Mouse (Mus musculus): ENCODE measurements around the gene Cd300lf. TPM values are rescaled to one million over a fixed set of nuclear protein-coding genes. Genes with fewer than 3 reads are reported as not detected.

The Cd300lf gene
- polyA plus RNA-seq, 1 experiment = not detected

DNA sequence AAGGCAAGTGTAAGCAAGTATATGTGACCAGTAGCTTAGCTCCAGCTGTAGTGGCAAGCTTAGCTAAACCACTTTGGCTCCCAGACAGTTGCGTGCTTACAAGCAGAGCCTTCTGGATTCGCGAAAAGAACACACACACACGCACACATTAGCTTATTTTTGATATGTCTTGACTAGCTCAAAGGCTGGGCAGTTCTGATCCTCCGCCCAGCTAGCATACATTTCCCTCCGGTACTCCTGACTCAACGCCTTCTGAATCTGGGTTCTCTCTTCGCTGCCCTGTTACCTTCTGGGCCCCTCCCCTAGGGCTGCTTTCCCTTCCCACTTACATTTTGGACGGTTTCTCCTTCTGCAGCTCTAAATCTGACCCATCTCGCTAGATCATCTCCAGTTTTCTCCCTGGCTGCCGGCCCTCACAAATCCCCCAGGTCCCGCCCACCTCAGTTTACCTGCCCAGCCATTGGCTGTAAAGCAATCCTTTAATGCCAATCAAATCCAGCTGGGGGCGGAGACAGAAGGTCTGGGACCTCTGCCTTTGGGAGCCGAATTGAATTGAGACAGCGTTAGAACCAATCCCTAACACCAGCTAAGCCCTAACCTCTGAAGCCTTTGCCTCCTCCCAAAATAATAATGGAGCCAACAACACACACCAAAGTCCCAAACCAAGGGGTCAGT, 18.1 kb upstream of the Cd300lf start:
- Histone ChIP-seq H3K79me2 (ENCODE audit: control insufficient read depth, insufficient read depth) (no peaks in the 10 kb centered on the region), H3ac (ENCODE audit: control insufficient read depth, insufficient read length, low read depth) (no peak overlapping the region), H3K36me3 (ENCODE audit: control insufficient read depth, insufficient read depth) (no peaks in the 10 kb centered on the region), H3K79me3 (ENCODE audit: low read depth) (no peaks in the 10 kb centered on the region), H3K4me3 (ENCODE audit: insufficient read depth, poor library complexity, severe bottlenecking) (no peak overlapping the region), H3K27me3 (ENCODE audit: control insufficient read depth, insufficient read depth, insufficient read length) (peaks cover 25% of the 10 kb centered on the region)
- TF ChIP-seq MAX (IDR thresholded peaks at IDR 0.05) (no peak), FOSL1 (IDR thresholded peaks at IDR 0.05; ENCODE audit: insufficient read depth, low read length, poor library complexity, severe bottlenecking) (no peak), CTCF (IDR thresholded peaks at IDR 0.05; ENCODE audit: control insufficient read depth, insufficient read depth, insufficient read length) (no peak), CEBPB (IDR thresholded peaks at IDR 0.05; ENCODE audit: low read depth) (no peak), MYOD1 (IDR thresholded peaks at IDR 0.05; ENCODE audit: control insufficient read depth, insufficient read length, low read depth) (no peak), MYOG (IDR thresholded peaks at IDR 0.05; ENCODE audit: control insufficient read depth, extremely low read depth, insufficient read length) (no peak), USF1 (IDR thresholded peaks at IDR 0.05; ENCODE audit: low read depth) (no peak)

DNA sequence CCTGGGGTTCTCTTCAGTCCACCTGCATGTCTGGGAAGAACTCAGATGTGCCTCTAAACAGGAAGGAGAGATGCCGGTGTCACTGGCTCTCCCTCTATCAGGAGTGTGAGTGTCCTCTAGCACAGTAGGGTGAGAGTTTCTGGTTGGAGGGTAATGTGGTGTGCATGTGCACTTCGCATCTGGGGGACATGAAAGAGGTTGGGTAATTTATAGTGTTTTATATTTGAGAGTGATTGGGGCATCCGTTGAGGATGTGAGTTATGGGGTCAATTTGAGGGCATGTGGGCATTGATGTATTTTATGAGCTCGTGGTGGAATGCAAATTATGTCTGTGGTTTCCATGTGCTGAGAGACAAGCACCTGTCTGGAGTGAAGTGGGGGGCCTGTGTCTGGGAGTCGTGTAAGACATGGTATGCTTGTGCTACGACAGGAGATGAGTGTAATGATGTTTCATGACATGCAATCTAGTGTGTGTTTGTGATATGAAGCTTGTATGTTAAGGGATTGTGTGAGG, 17.0 kb upstream of the Cd300lf start:
- Histone ChIP-seq H3K36me3 (ENCODE audit: control insufficient read depth, insufficient read depth) (no peaks in the 10 kb centered on the region), H3K79me2 (ENCODE audit: control insufficient read depth, insufficient read depth) (no peaks in the 10 kb centered on the region)
- no peak for TF ChIP-seq CEBPB (IDR thresholded peaks at IDR 0.05; ENCODE audit: low read depth)
- no peak for TF ChIP-seq USF1 (IDR thresholded peaks at IDR 0.05; ENCODE audit: low read depth)
- no peak for TF ChIP-seq MYOG (IDR thresholded peaks at IDR 0.05; ENCODE audit: control insufficient read depth, extremely low read depth, insufficient read length)
- no peak for TF ChIP-seq MAX (IDR thresholded peaks at IDR 0.05)
- TF ChIP-seq CTCF (IDR thresholded peaks at IDR 0.05; ENCODE audit: control insufficient read depth, insufficient read depth, insufficient read length) = no peak
- no peak for TF ChIP-seq MYOD1 (IDR thresholded peaks at IDR 0.05; ENCODE audit: control insufficient read depth, insufficient read length, low read depth)
- TF ChIP-seq FOSL1 (IDR thresholded peaks at IDR 0.05; ENCODE audit: insufficient read depth, low read length, poor library complexity, severe bottlenecking) = no peak

DNA sequence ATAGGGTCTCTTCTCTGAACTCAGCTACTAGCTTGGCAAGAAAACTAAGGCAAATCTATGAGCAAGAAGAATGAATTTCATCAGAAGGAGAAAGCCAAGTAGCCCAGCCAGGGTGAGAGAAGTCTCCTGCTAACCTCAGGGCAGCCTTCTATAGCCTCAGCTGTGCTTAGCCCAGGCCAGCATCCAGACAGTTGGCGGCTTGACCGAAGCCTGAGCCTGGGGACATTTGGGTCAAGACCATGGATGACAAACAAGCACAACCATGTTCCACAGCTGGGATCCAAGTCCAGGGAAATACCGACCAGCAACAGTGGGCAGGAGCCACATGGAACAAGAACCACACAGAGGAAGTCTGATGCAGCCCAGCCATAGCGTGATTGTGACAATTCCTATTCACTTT, 14.0 kb upstream of the Cd300lf start:
- H3ac ChIP-seq (ENCODE audit: control insufficient read depth, insufficient read length, low read depth) = no peak overlapping the region
- H3K79me3 ChIP-seq (ENCODE audit: low read depth) = no peaks in the 10 kb centered on the region
- TF ChIP-seq CEBPB (IDR thresholded peaks at IDR 0.05; ENCODE audit: low read depth) = no peak
- TF ChIP-seq CTCF (IDR thresholded peaks at IDR 0.05; ENCODE audit: control insufficient read depth, insufficient read depth, insufficient read length) = no peak
- no peak for TF ChIP-seq USF1 (IDR thresholded peaks at IDR 0.05; ENCODE audit: low read depth)
- TF ChIP-seq MYOG (IDR thresholded peaks at IDR 0.05; ENCODE audit: control insufficient read depth, extremely low read depth, insufficient read length) = no peak
- TF ChIP-seq MAX (IDR thresholded peaks at IDR 0.05) = no peak
- no peak for TF ChIP-seq MYOD1 (IDR thresholded peaks at IDR 0.05; ENCODE audit: control insufficient read depth, insufficient read length, low read depth)
- no peak for TF ChIP-seq FOSL1 (IDR thresholded peaks at IDR 0.05; ENCODE audit: insufficient read depth, low read length, poor library complexity, severe bottlenecking)
- H3K4me3 ChIP-seq (ENCODE audit: insufficient read depth, poor library complexity, severe bottlenecking) = no peak overlapping the region
- peaks cover 8% of the 10 kb centered on the region for H3K27me3 ChIP-seq (ENCODE audit: control insufficient read depth, insufficient read depth, insufficient read length)
- no peaks in the 10 kb centered on the region for H3K79me2 ChIP-seq (ENCODE audit: control insufficient read depth, insufficient read depth)
- H3K36me3 ChIP-seq (ENCODE audit: control insufficient read depth, insufficient read depth) = no peaks in the 10 kb centered on the region

More for the DNA sequence above, 17.0 kb upstream of the Cd300lf start:
- H3ac ChIP-seq (ENCODE audit: control insufficient read depth, insufficient read length, low read depth) = no peak overlapping the region
- H3K79me3 ChIP-seq (ENCODE audit: low read depth) = no peaks in the 10 kb centered on the region
- H3K4me3 ChIP-seq (ENCODE audit: insufficient read depth, poor library complexity, severe bottlenecking) = no peak overlapping the region
- peaks cover 21% of the 10 kb centered on the region for H3K27me3 ChIP-seq (ENCODE audit: control insufficient read depth, insufficient read depth, insufficient read length)

DNA sequence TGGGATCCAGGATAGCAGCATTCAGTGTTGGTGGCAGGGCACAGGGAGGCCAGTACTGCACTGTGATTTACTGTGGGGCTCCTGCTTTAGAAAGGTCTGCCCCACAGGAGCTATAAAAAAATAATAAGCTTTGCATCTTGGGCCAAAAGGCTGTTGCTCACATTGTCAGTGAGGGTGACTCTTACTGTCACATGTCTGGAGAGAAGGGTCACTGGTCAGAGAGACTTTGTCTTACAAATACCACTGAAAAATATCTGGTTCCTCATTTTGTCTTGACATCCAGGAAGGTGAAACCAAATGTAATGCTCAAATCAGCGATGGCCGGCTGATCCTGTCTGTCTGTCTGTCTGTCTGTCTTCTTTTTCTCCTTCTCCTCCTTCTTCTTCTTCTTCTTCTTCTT, 8.2 kb upstream of the Cd300lf start:
- no peaks in the 10 kb centered on the region for H3K79me3 ChIP-seq (ENCODE audit: low read depth)
- H3K79me2 ChIP-seq (ENCODE audit: control insufficient read depth, insufficient read depth) = no peaks in the 10 kb centered on the region
- peaks cover 3% of the 10 kb centered on the region for H3K27me3 ChIP-seq (ENCODE audit: control insufficient read depth, insufficient read depth, insufficient read length)
- TF ChIP-seq CEBPB (IDR thresholded peaks at IDR 0.05; ENCODE audit: low read depth) = no peak
- no peak for TF ChIP-seq FOSL1 (IDR thresholded peaks at IDR 0.05; ENCODE audit: insufficient read depth, low read length, poor library complexity, severe bottlenecking)
- TF ChIP-seq CTCF (IDR thresholded peaks at IDR 0.05; ENCODE audit: control insufficient read depth, insufficient read depth, insufficient read length) = no peak
- no peak for TF ChIP-seq USF1 (IDR thresholded peaks at IDR 0.05; ENCODE audit: low read depth)
- TF ChIP-seq MAX (IDR thresholded peaks at IDR 0.05) = no peak
- no peak for TF ChIP-seq MYOG (IDR thresholded peaks at IDR 0.05; ENCODE audit: control insufficient read depth, extremely low read depth, insufficient read length)
- TF ChIP-seq MYOD1 (IDR thresholded peaks at IDR 0.05; ENCODE audit: control insufficient read depth, insufficient read length, low read depth) = no peak
- no peak overlapping the region for H3K4me3 ChIP-seq (ENCODE audit: insufficient read depth, poor library complexity, severe bottlenecking)
- H3K36me3 ChIP-seq (ENCODE audit: control insufficient read depth, insufficient read depth) = no peaks in the 10 kb centered on the region
- no peak overlapping the region for H3ac ChIP-seq (ENCODE audit: control insufficient read depth, insufficient read length, low read depth)

DNA sequence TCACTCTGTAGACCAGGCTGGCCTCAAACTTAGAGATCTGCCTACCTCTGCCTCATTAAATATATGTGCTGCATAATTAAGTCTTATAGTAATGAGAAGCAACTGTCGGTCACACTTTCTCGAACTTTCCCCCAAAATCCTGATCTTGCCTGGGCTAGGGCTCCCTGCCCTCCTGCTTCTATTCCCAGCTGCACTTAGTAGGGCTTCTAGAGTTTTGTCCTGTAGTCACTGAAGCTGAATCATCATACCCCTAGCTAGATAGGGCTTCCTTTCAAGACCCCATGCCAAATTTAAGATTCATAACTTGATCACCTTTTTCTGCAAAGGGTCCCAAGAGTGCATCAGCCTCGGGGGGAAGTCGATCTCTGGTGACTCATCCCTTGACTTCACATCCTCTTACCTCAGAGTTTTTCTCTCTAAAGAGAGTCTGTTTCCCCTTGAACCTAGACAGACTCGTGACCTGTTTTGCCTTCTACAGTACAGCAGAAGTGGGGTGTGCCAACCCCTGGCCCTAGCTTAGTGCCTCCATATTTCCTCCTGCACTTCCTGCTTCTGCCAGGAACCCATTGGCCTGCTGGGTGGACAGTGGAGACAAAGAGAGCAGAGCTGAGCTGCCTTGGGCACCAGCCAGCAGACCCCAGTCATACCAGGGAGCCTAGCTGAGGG, 4.9 kb upstream of the Cd300lf start:
- no peak overlapping the region for H3ac ChIP-seq (ENCODE audit: control insufficient read depth, insufficient read length, low read depth)
- no peaks in the 10 kb centered on the region for H3K36me3 ChIP-seq (ENCODE audit: control insufficient read depth, insufficient read depth)
- H3K79me3 ChIP-seq (ENCODE audit: low read depth) = no peaks in the 10 kb centered on the region
- peaks cover 6% of the 10 kb centered on the region for H3K27me3 ChIP-seq (ENCODE audit: control insufficient read depth, insufficient read depth, insufficient read length)
- H3K79me2 ChIP-seq (ENCODE audit: control insufficient read depth, insufficient read depth) = no peaks in the 10 kb centered on the region
- H3K4me3 ChIP-seq (ENCODE audit: insufficient read depth, poor library complexity, severe bottlenecking) = no peak overlapping the region
- TF ChIP-seq FOSL1 (IDR thresholded peaks at IDR 0.05; ENCODE audit: insufficient read depth, low read length, poor library complexity, severe bottlenecking) (no peak), CEBPB (IDR thresholded peaks at IDR 0.05; ENCODE audit: low read depth) (no peak), MYOD1 (IDR thresholded peaks at IDR 0.05; ENCODE audit: control insufficient read depth, insufficient read length, low read depth) (no peak), CTCF (IDR thresholded peaks at IDR 0.05; ENCODE audit: control insufficient read depth, insufficient read depth, insufficient read length) (no peak), MYOG (IDR thresholded peaks at IDR 0.05; ENCODE audit: control insufficient read depth, extremely low read depth, insufficient read length) (no peak), MAX (IDR thresholded peaks at IDR 0.05) (no peak), USF1 (IDR thresholded peaks at IDR 0.05; ENCODE audit: low read depth) (no peak)
